Mouse (Mus musculus) small intestine, adult 2 months (tissue): ENCODE measurements around the gene Deup1. TPM values are rescaled to one million over a fixed set of nuclear protein-coding genes. Genes with fewer than 3 reads are reported as not detected.

Experiments
- H3K27ac ChIP-seq: fragments of 200-500 bp; 2 replicates; pipeline ENCODE4 v1.5.1; 2012; ENCODE audit warnings: low read depth, low read length, control low read depth, inconsistent platforms; ENCODE audit not compliant: insufficient read depth
- H3K27me3 ChIP-seq: fragments of 200-500 bp; 2 replicates; pipeline ENCODE4 v1.6.1; 2012; ENCODE audit warnings: mild to moderate bottlenecking, moderate library complexity, low read length, inconsistent platforms; ENCODE audit not compliant: control insufficient read depth, insufficient read depth
- H3K36me3 ChIP-seq: fragments of 200-500 bp; 2 replicates; pipeline ENCODE4 v1.6.1; 2012; ENCODE audit warnings: mild to moderate bottlenecking, low read length, control low read depth, inconsistent platforms; ENCODE audit not compliant: control insufficient read depth, insufficient read depth
- H3K4me1 ChIP-seq: fragments of 200-500 bp; 2 replicates; pipeline ENCODE4 v1.6.1; 2012; ENCODE audit warnings: low read length, inconsistent platforms, mixed read lengths; ENCODE audit not compliant: control insufficient read depth, insufficient read depth, insufficient read length
- H3K4me3 ChIP-seq: fragments of 200-500 bp; 2 replicates; pipeline ENCODE4 v1.5.1; 2012; ENCODE audit warnings: low read depth, mild to moderate bottlenecking, control low read depth, inconsistent platforms, low read length, moderate library complexity
- CTCF ChIP-seq: fragments of 200-500 bp; IDR thresholded peaks from 2 replicates; pipeline ENCODE4 v1.5.1; 2012; ENCODE audit warnings: low read depth, mild to moderate bottlenecking, control low read depth, inconsistent platforms, low read length, moderate library complexity, mixed read lengths; ENCODE audit not compliant: insufficient replicate concordance, insufficient read length; ENCODE audit errors: extremely low read depth
- POLR2A ChIP-seq: fragments of 200-500 bp; IDR thresholded peaks from 2 replicates; pipeline ENCODE4 v1.6.1; 2012; ENCODE audit warnings: low read depth, mild to moderate bottlenecking, control low read depth, inconsistent platforms, low read length, moderate library complexity
- WGBS: fragments of 180-500 bp; shearing (Covaris S2); methylation state at CpG from one replicate; pipeline ENCODE4 v1.1.7; 2018; 5-methylcytosine and 5-hydroxymethylcytosine counted together
- polyA plus RNA-seq: library from polyadenylated mRNA; depleted of rRNA; stranded (reverse); fragments of >200 nt; gene quantifications from 2 replicates; pipeline ENCODE4 v1.2.3, GENCODE M21; 2012; rRNA removed

The Deup1 gene
- polyA plus RNA-seq, result 0.05 TPM in 1 of 2 replicates, not detected in the other

- peaks cover 6% of the 10 kb centered on the region for H3K4me1 ChIP-seq
- peaks cover 5% of the 10 kb centered on the region; the same call in 1 of the 2 replicates for H3K27me3 ChIP-seq
- no peak within 1 kb of the TSS for H3K27ac ChIP-seq
- no peak within 1 kb of the TSS for H3K4me3 ChIP-seq
- 5% methylated on average over 28 of the region's 28 CpGs for WGBS
- TF ChIP-seq CTCF (no peak), POLR2A (no peak)
- H3K36me3 ChIP-seq, result no peaks in the 10 kb centered on the region
These were observed at the start of gene Deup1 for GRCm38 (mm10) chr9:15627785-15628287. Gene Deup1, minus strand, starts transcription at chr9:15627933.

GRCm38 (mm10) chr9:15672251-15672650, 44.5 kb upstream of the Deup1 start:
- H3K4me1 ChIP-seq, result no peaks in the 10 kb centered on the region
- 31% methylated on average over 1 of the region's 1 CpGs for WGBS
- H3K27ac ChIP-seq, result no peak overlapping the region
- H3K4me3 ChIP-seq, result no peak overlapping the region
- TF ChIP-seq POLR2A (no peak), CTCF (no peak)
- no peaks in the 10 kb centered on the region for H3K36me3 ChIP-seq
- H3K27me3 ChIP-seq, result no peaks in the 10 kb centered on the region

GRCm38 (mm10) chr9:15670002-15670527, 42.3 kb upstream of the Deup1 start:
- WGBS, result 23% methylated on average over 5 of the region's 5 CpGs
- H3K36me3 ChIP-seq, result no peaks in the 10 kb centered on the region
- no peaks in the 10 kb centered on the region for H3K4me1 ChIP-seq
- H3K4me3 ChIP-seq, result no peak overlapping the region
- H3K27ac ChIP-seq, result no peak overlapping the region
- no peaks in the 10 kb centered on the region for H3K27me3 ChIP-seq
- no peak for TF ChIP-seq POLR2A
- no peak for TF ChIP-seq CTCF

GRCm38 (mm10) chr9:15669452-15669851, 41.7 kb upstream of the Deup1 start:
- H3K36me3 ChIP-seq, result no peaks in the 10 kb centered on the region
- 46% methylated on average over 3 of the region's 3 CpGs for WGBS
- TF ChIP-seq POLR2A (no peak), CTCF (no peak)

GRCm38 (mm10) chr9:15664606-15665005, 36.9 kb upstream of the Deup1 start:
- Histone ChIP-seq H3K36me3 (no peaks in the 10 kb centered on the region), H3K4me1 (no peaks in the 10 kb centered on the region), H3K27me3 (no peaks in the 10 kb centered on the region), H3K27ac (no peak overlapping the region), H3K4me3 (no peak overlapping the region)
- TF ChIP-seq POLR2A, result no peak
- TF ChIP-seq CTCF, result no peak
- WGBS, result 70% methylated on average over 7 of the region's 7 CpGs

More at GRCm38 (mm10) chr9:15669452-15669851, 41.7 kb upstream of the Deup1 start:
- H3K4me1 ChIP-seq, result no peaks in the 10 kb centered on the region
- no peak overlapping the region for H3K4me3 ChIP-seq
- no peak overlapping the region for H3K27ac ChIP-seq
- no peaks in the 10 kb centered on the region for H3K27me3 ChIP-seq

GRCm38 (mm10) chr9:15659069-15659468, 31.3 kb upstream of the Deup1 start:
- 52% methylated on average over 6 of the region's 6 CpGs for WGBS
- Histone ChIP-seq H3K27ac (no peak overlapping the region), H3K36me3 (no peaks in the 10 kb centered on the region), H3K27me3 (no peaks in the 10 kb centered on the region), H3K4me1 (no peaks in the 10 kb centered on the region), H3K4me3 (no peak overlapping the region)
- no peak for TF ChIP-seq POLR2A
- TF ChIP-seq CTCF, result no peak

- 52% methylated on average over 6 of the region's 6 CpGs for whole genome bisulfite sequencing
- no peak overlapping the region for H3K27ac ChIP-seq
- no peaks in the 10 kb centered on the region for H3K4me1 ChIP-seq
- TF ChIP-seq POLR2A, result no peak
- no peak for TF ChIP-seq CTCF
- H3K36me3 ChIP-seq, result no peaks in the 10 kb centered on the region
- H3K4me3 ChIP-seq, result no peak overlapping the region
- no peaks in the 10 kb centered on the region for H3K27me3 ChIP-seq
These were observed 30.6 kb upstream of the Deup1 start for GRCm38 (mm10) chr9:15658236-15658785.

GRCm38 (mm10) chr9:15653036-15653435, 25.3 kb upstream of the Deup1 start:
- Histone ChIP-seq H3K4me3 (no peak overlapping the region), H3K27me3 (no peaks in the 10 kb centered on the region), H3K27ac (no peak overlapping the region), H3K4me1 (no peaks in the 10 kb centered on the region), H3K36me3 (no peaks in the 10 kb centered on the region)
- TF ChIP-seq POLR2A (no peak), CTCF (no peak)
